Mouse (Mus musculus) liver, adult (tissue): ENCODE measurements at regions not wholly inside any gene's neighbourhood (a gene's known extent, or its start where the extent isn't known, plus 50 kb on each side); places are given as distances from the start of the nearest gene placed in this dataset.

ENCODE experiments used
- GATA4 ChIP-seq: IDR thresholded peaks from 2 replicates; pipeline ENCODE4 v1.6.1; 2014; ENCODE audit warnings: mild to moderate bottlenecking, low read length; ENCODE audit not compliant: insufficient replicate concordance

- no peak for TF ChIP-seq GATA4
Measured at GRCm38 (mm10) chr11:63679491-63679890, 242.6 kb downstream of the Hs3st3b1 start.

GRCm38 (mm10) chr11:63684228-63684980, 237.7 kb downstream of the Hs3st3b1 start:
- TF ChIP-seq GATA4, result no peak

- no peak for TF ChIP-seq GATA4
Measured at GRCm38 (mm10) chr11:63691041-63691440, 231.0 kb downstream of the Hs3st3b1 start.

- TF ChIP-seq GATA4, result no peak
Measured at GRCm38 (mm10) chr11:63704995-63705580, 217.0 kb downstream of the Hs3st3b1 start.

GRCm38 (mm10) chr11:63706057-63706456, 216.0 kb downstream of the Hs3st3b1 start:
- TF ChIP-seq GATA4, result no peak

- TF ChIP-seq GATA4, result no peak
Measured at GRCm38 (mm10) chr11:63707093-63707492, 215.0 kb downstream of the Hs3st3b1 start.

GRCm38 (mm10) chr11:63708412-63708811, 213.7 kb downstream of the Hs3st3b1 start:
- no peak for TF ChIP-seq GATA4

- no peak for TF ChIP-seq GATA4
Measured at GRCm38 (mm10) chr11:63712053-63712864, 209.8 kb downstream of the Hs3st3b1 start.

- no peak for TF ChIP-seq GATA4
Measured at GRCm38 (mm10) chr11:63722261-63722660, 199.8 kb downstream of the Hs3st3b1 start.

GRCm38 (mm10) chr11:63730880-63731279, 191.2 kb downstream of the Hs3st3b1 start:
- no peak for TF ChIP-seq GATA4

GRCm38 (mm10) chr11:63753260-63753659, 168.8 kb downstream of the Hs3st3b1 start:
- TF ChIP-seq GATA4, result no peak

GRCm38 (mm10) chr11:63754826-63755225, 167.3 kb downstream of the Hs3st3b1 start:
- no peak for TF ChIP-seq GATA4

- TF ChIP-seq GATA4, result no peak
Measured at GRCm38 (mm10) chr11:63758313-63758712, 163.8 kb downstream of the Hs3st3b1 start.

GRCm38 (mm10) chr11:63761561-63761960, 160.5 kb downstream of the Hs3st3b1 start:
- TF ChIP-seq GATA4, result no peak

GRCm38 (mm10) chr11:63767631-63768250, 154.3 kb downstream of the Hs3st3b1 start:
- TF ChIP-seq GATA4, result peak; percentile 92
